Mouse (Mus musculus) kidney, adult 11 months (tissue): ENCODE data around the gene Ptpn13.
A peak's percentile ranks its signal among the peaks of the same experiment; 100 is the strongest.

Experiments
- DNase-seq: peaks from one replicate; pipeline ENCODE4 v3.0.0; 2022

The Ptpn13 gene

GRCm38 (mm10) chr5:103598264-103598663 lies 173.3 kb downstream of the Ptpn13 start:
- no peak for DNase-seq

- no peak for DNase-seq
Observed at GRCm38 (mm10) chr5:103598881-103599280, 173.9 kb downstream of the Ptpn13 start.

GRCm38 (mm10) chr5:103603115-103603893 lies 178.3 kb downstream of the Ptpn13 start:
- no peak for DNase-seq

DNA sequence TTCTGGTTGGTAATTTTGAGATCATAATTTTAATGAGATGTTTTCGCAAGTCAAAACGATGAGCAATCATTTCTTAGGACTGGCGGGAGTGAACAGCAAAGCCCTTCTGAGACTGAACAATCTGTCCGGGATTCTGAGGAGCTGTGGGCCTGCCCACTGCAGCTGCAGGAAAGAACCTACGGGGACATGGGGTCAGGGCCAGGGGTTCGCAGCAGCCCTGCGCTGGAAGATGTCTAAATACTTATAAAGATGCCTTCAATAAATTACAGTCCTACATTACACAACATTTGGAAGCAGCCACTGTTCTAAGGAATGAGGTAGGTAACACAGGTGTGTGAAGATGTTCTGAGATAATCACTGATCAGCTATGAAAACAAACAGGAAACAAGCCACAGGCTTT lies 180.7 kb downstream of the Ptpn13 start:
- no peak for DNase-seq

GRCm38 (mm10) chr5:103610148-103610547 lies 185.2 kb downstream of the Ptpn13 start:
- DNase-seq = no peak

GRCm38 (mm10) chr5:103610856-103611472 lies 186.0 kb downstream of the Ptpn13 start:
- no peak for DNase-seq

GRCm38 (mm10) chr5:103612316-103612715 lies 187.3 kb downstream of the Ptpn13 start:
- no peak for DNase-seq

- DNase-seq = no peak
Observed at GRCm38 (mm10) chr5:103614356-103614755, 189.4 kb downstream of the Ptpn13 start.

DNA sequence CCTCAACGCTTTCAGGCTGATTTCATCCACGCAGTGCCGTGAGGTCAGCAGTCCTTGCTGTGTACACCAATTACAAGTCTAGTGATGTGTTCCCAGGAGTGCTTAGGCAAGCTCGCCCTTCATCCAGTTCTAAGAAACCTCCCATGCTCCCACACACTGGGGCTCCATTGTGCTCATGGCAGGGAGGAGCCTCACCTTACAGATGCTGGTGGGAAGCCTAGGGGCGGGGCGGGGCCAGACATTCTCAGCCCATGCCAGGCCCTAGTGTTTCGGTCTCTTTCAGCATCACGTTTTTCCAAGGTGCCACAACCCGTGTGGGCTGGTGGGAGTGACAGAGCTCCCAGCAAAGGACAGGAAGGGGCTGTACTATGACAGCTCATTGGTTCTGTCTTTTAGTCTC lies 192.2 kb downstream of the Ptpn13 start:
- no peak for DNase-seq

DNA sequence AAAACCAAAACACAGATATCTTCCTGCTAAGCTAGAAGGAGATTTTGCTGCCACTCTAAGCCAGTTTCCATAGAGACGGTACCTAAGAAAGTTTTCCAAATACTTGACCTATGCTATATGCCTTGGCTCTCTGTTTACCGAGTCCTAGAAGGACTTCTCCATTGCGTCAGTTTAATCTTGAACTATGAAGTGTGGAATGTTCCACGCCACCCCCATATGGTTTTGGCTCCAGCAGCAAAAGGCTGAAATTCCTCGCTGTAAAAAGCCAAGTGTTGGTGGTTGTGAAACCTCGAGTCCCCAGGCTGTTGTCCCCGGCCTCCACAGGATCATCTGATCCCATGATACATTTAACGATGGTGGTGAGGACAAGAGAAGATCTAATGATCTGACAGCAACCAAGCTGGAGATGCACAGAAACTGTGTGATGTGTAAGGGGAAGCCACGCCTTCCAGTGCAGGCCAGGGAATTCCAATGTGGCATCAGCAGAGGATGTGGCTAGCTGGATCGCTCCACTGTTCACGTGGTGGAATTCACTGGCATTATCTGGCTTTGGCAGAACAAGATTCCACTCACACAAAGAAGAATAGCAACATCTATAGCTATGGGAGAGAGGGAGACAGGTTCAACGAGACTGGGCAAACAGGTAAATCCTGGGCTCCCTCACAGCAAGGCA lies 195.4 kb downstream of the Ptpn13 start:
- no peak for DNase-seq

- DNase-seq = no peak
Observed at GRCm38 (mm10) chr5:103622321-103622720, 197.3 kb downstream of the Ptpn13 start.

- DNase-seq = no peak
Observed at GRCm38 (mm10) chr5:103624831-103625230, 199.8 kb downstream of the Ptpn13 start.

DNA sequence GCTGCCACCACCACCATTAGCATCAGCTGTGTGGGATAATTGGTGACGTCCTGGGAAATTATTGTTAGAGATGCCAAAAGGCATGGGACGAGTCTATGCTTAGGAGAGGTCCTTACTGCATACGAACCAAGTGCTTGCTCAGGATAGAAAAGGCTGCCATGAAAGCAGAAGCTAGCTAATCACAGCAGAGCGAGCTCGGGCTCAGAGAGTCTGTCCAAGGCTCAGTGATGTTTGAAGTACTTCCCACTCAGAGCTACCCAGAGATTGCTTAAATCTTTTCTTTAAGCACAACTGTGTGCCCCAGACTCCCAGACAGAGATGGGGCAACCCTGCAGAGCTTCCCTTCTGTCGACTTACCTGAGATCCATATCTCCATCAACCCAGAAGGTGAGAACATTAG lies 203.5 kb downstream of the Ptpn13 start:
- no peak for DNase-seq

DNA sequence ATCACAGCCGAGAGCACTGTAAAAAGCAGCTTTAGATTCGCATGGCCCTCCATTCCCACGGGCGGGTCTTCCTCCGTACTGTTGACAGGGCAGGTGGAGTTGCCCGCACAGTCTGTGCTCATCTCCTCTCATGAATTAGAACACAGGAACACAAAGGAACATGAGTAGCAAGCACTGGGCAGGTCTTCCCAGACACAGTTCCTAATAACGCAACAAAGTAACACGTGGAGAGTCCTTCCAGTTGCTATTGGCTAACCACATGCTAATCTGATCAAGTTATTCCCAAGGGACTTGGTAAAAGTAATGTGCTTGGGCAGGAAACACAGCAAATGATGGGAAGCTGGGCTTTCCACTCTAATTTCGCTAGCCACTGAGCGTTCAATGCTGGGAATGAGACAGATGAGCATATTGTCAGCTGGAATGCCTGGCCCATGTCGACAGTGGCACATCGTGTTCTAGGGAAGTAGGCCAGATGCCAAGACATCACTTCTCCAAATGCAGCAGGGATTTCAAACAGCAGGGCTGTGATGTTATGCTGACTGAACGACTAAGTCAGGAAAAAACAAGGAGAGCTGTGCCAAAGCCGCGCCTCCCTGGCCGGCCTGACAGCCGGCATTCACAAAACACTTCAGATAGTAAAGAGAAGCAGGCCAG lies 204.2 kb downstream of the Ptpn13 start, which contains the start of gene Slc10a6:
Slc10a6 (minus strand) TSS at position 293 of the 654 bp plus-strand sequence.
- peak; percentile 86 for DNase-seq

GRCm38 (mm10) chr5:103629854-103630580 lies 205.0 kb downstream of the Ptpn13 start:
- no peak for DNase-seq

DNA sequence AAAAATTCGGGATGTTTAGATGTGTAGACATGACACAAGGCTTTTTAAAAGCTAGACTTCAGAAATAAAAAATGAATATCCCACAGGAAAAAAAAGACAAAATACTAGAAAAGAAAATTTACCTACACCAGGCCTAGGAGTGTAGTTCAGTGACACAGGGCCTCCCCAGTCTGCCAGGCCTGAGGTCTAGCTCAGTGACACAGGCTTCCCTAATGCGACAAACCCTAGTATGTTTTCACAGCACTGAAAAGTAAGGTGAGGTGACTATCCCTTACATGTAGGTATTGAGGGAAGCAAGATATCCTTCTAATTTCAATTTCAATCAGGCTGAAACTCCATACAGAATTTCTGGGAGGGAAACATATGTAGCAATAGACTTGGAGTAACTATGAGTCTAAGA lies 212.2 kb downstream of the Ptpn13 start:
- DNase-seq = no peak

- DNase-seq = no peak
Observed at GRCm38 (mm10) chr5:103644167-103644566, 219.2 kb downstream of the Ptpn13 start.

GRCm38 (mm10) chr5:103647320-103647719 lies 222.3 kb downstream of the Ptpn13 start:
- no peak for DNase-seq
